Mouse (Mus musculus) CH12.LX (cell line): ENCODE measurements around the gene Prkch. TPM values are rescaled to one million over a fixed set of nuclear protein-coding genes. Genes with fewer than 3 reads are reported as not detected.

Experiments used
- DNase-seq: peaks from one replicate; pipeline ENCODE4 v3.0.0-alpha.2; 2013; ENCODE audit errors: extremely low read depth
- H3K27ac ChIP-seq: 2 replicates; pipeline ENCODE4 v1.5.1; 2012; ENCODE audit warnings: low read depth, mild to moderate bottlenecking, control low read depth, moderate library complexity; ENCODE audit not compliant: insufficient read depth
- H3K27me3 ChIP-seq: replicated peaks from 2 replicates; pipeline ENCODE3; 2012; ENCODE audit warnings: inconsistent platforms
- H3K36me3 ChIP-seq, 2 experiments: replicated peaks in 1 of 2; 2 replicates each; pipeline versions ENCODE3 to v1.6.1; 2012; ENCODE audit warnings: inconsistent platforms in 1 of 2, low read length in 1 of 2, mild to moderate bottlenecking in 1 of 2, mixed read lengths in 1 of 2, moderate library complexity in 1 of 2; ENCODE audit not compliant: control insufficient read depth in 1 of 2, insufficient read depth in 1 of 2
- H3K4me1 ChIP-seq, 2 experiments: 2 replicates each; pipeline ENCODE4 v1.6.1; 2012; ENCODE audit warnings: inconsistent platforms in 1 of 2, moderate library complexity in 1 of 2; ENCODE audit not compliant: insufficient read depth in 2 of 2, control insufficient read depth in 1 of 2
- H3K4me2 ChIP-seq: 2 replicates; pipeline ENCODE4 v1.6.1; 2012; ENCODE audit warnings: low read depth, mild to moderate bottlenecking, control low read depth; ENCODE audit not compliant: poor library complexity, insufficient read depth, severe bottlenecking
- H3K4me3 ChIP-seq, 3 experiments: fragments of 150-350 bp in 1 of 3; sonication (generic) in 1 of 3; replicated peaks in 1 of 3; 2 replicates each; pipeline versions ENCODE3 to v1.5.1; 2011 to 2012; ENCODE audit warnings: low read depth in 2 of 3, low read length in 2 of 3, mild to moderate bottlenecking in 2 of 3, moderate library complexity in 2 of 3, control low read depth in 1 of 3, improper control_type of control experiment in 1 of 3, inconsistent platforms in 1 of 3, mixed read lengths in 1 of 3; ENCODE audit not compliant: poor library complexity in 1 of 3
- H3K79me2 ChIP-seq: replicated peaks from 2 replicates; pipeline ENCODE4 v1.6.1; 2012; ENCODE audit warnings: mild to moderate bottlenecking, moderate library complexity; ENCODE audit not compliant: control insufficient read depth, poor library complexity, insufficient read depth, severe bottlenecking; ENCODE audit errors: extremely low read depth
- H3K9ac ChIP-seq: 2 replicates; pipeline ENCODE4 v1.6.1; 2012; ENCODE audit warnings: low read depth, mild to moderate bottlenecking, control low read depth, moderate library complexity; ENCODE audit not compliant: insufficient read depth
- H3K9me3 ChIP-seq: replicated peaks from 2 replicates; pipeline ENCODE3; 2012; ENCODE audit warnings: low read length, inconsistent platforms, mixed read lengths
- CHD2 ChIP-seq: IDR thresholded peaks from 2 replicates; pipeline ENCODE4 v1.6.1; 2011; ENCODE audit warnings: low read length, improper control_type of control experiment
- CTCF ChIP-seq, 2 experiments: IDR thresholded peaks in 1 of 2; conservative IDR thresholded peaks in 1 of 2; 2 replicates each; pipeline ENCODE4 v1.5.1; 2011 to 2012; ENCODE audit warnings: low read depth in 2 of 2, low read length in 2 of 2, improper control_type of control experiment in 1 of 2, inconsistent platforms in 1 of 2, mild to moderate bottlenecking in 1 of 2, moderate library complexity in 1 of 2
- EP300 ChIP-seq: IDR thresholded peaks from 2 replicates; pipeline ENCODE4 v1.6.1; 2011; ENCODE audit warnings: low read length, improper control_type of control experiment
- ETS1 ChIP-seq: conservative IDR thresholded peaks from 2 replicates; pipeline ENCODE4 v1.6.1; 2012; ENCODE audit warnings: low read depth, mild to moderate bottlenecking, inconsistent platforms, low read length, improper control_type of control experiment, moderate library complexity
- IRF4 ChIP-seq: IDR thresholded peaks from 2 replicates; pipeline ENCODE4 v1.6.1; 2014; ENCODE audit warnings: low read depth, mild to moderate bottlenecking, inconsistent platforms, low read length, improper control_type of control experiment
- JUN ChIP-seq: IDR thresholded peaks from 2 replicates; pipeline ENCODE4 v1.6.1; 2011; ENCODE audit warnings: low read depth, mild to moderate bottlenecking, low read length, improper control_type of control experiment, moderate library complexity; ENCODE audit not compliant: insufficient read depth
- KAT2A ChIP-seq: IDR thresholded peaks from 2 replicates; pipeline ENCODE4 v1.6.1; 2012; ENCODE audit warnings: low read length, improper control_type of control experiment, inconsistent platforms; ENCODE audit not compliant: insufficient replicate concordance
- MAFK ChIP-seq: IDR thresholded peaks from 2 replicates; pipeline ENCODE4 v1.6.1; 2011; ENCODE audit warnings: low read length, improper control_type of control experiment; ENCODE audit not compliant: insufficient replicate concordance
- MAX ChIP-seq: IDR thresholded peaks from 2 replicates; pipeline ENCODE4 v1.6.1; 2011; ENCODE audit warnings: low read length, improper control_type of control experiment
- MEF2A ChIP-seq: IDR thresholded peaks from 2 replicates; pipeline ENCODE4 v1.6.1; 2014; ENCODE audit warnings: low read depth, mild to moderate bottlenecking, inconsistent platforms, low read length, improper control_type of control experiment, borderline replicate concordance
- MYC ChIP-seq: IDR thresholded peaks from 2 replicates; pipeline ENCODE4 v1.6.1; 2011; ENCODE audit warnings: low read depth, mild to moderate bottlenecking, improper control_type of control experiment, low read length
- NELFE ChIP-seq: IDR thresholded peaks from 2 replicates; pipeline ENCODE4 v1.6.1; 2011; ENCODE audit warnings: low read depth, low read length, improper control_type of control experiment
- POLR2A ChIP-seq: IDR thresholded peaks from 2 replicates; pipeline ENCODE4 v1.6.1; 2011; ENCODE audit warnings: low read depth, mild to moderate bottlenecking, improper control_type of control experiment, low read length
- UBTF ChIP-seq: IDR thresholded peaks from 2 replicates; pipeline ENCODE4 v1.6.1; 2012; ENCODE audit warnings: low read depth, mild to moderate bottlenecking, inconsistent platforms, low read length, improper control_type of control experiment, moderate library complexity
- USF1 ChIP-seq: IDR thresholded peaks from 2 replicates; pipeline ENCODE4 v1.6.1; 2014; ENCODE audit warnings: low read depth, mild to moderate bottlenecking, inconsistent platforms, low read length, improper control_type of control experiment
- ZKSCAN1 ChIP-seq: IDR thresholded peaks from 2 replicates; pipeline ENCODE4 v1.6.1; 2012; ENCODE audit warnings: low read depth, inconsistent platforms, low read length, improper control_type of control experiment, borderline replicate concordance
- dilution Hi-C: fragments of 300-500 bp; cut with MboI; formaldehyde crosslinking; loops from 2 replicates; pipeline ENCODE4 v1.14.3; 2020; ENCODE audit warnings: low sequenced_read_pairs; ENCODE audit not compliant: extremely low pct_unique_long_range_greater_than_20kb, extremely low pct_ligation_motif_present
- in situ Hi-C: fragments of 300-500 bp; cut with MboI; formaldehyde crosslinking; loops from 3 replicates; pipeline ENCODE4 v1.14.3; 2019; ENCODE audit warnings: low sequenced_read_pairs, low pct_ligation_motif_present, low pct_unique_long_range_greater_than_20kb, mixed read lengths
- polyA plus RNA-seq: library from polyadenylated mRNA; unstranded; fragments of >175 nt; gene quantifications from 2 replicates; pipeline ENCODE4 v1.2.1, GENCODE M21; 2012; ENCODE audit warnings: low read depth; ENCODE audit not compliant: insufficient read length
- total RNA-seq, 2 experiments: library from RNA; depleted of rRNA; stranded (reverse); fragments of 300-350 nt in 1 of 2; fragments of >200 nt in 1 of 2; gene quantifications; 2 replicates each; pipeline ENCODE4 v1.2.3; 2012 to 2014

Gene Prkch
- total and polyA plus RNA-seq, 3 experiments, result 0.76 to 2.3 (median 1.8) TPM

GRCm38 (mm10) chr12:73698841-73699240, 114.2 kb downstream of the Prkch start:
- in situ Hi-C loops (no loop called here), dilution Hi-C loops (no loop called here)
- no peak for TF ChIP-seq CHD2
- no peak for TF ChIP-seq MEF2A
- no peak for TF ChIP-seq NELFE
- no peak for TF ChIP-seq USF1
- no peak for TF ChIP-seq KAT2A
- peaks cover 0 to 3% of the 10 kb centered on the region in 2 experiments; a peak in 1 of 4 replicates for H3K4me1 ChIP-seq
- no peak overlapping the region for H3K4me2 ChIP-seq
- peaks cover 0 to 7% of the 10 kb centered on the region in 2 experiments for H3K36me3 ChIP-seq
- no peaks in the 10 kb centered on the region for H3K79me2 ChIP-seq
- no peak overlapping the region for H3K9ac ChIP-seq
- H3K9me3 ChIP-seq, result no peaks in the 10 kb centered on the region
- no peak overlapping the region for H3K4me3 ChIP-seq
- no peak for DNase-seq
- no peak overlapping the region for H3K27ac ChIP-seq
- H3K27me3 ChIP-seq, result no peaks in the 10 kb centered on the region

DNA sequence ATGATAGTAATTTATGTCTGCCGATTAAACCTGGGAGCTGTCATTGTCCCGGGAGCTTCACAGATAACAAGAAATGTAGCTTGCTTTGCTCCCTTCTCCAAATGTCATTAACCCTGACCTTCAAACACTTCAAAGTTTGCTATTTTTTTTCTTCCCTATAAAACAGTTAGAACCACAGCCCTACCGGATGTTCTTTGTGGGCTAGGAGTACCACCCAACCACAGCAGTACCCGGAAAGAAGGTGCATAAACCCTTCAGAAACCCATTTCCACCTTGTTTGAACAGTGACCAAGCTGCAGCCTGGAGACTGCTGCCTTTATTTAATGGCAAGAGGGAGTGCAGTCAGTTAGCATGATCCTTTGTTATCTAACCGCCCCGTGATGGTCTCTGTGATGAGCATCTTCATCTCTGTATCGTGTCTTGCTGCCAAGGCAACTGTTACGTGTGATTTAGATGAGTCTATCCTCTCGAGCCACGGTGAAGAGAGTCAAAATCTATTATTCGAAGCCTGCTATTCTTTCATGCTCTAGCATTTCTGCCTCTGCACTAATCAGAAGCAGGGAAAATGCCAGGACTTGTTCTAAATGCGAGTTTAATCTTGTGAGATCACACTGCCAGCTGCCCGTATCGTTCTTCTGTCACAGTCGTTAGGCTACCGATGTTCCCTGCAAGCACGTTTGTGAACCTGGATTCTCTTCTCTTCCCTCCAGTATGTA, 115.0 kb downstream of the Prkch start:
- dilution Hi-C loops, result no loop called here
- H3K4me1 ChIP-seq, result peaks cover 0 to 3% of the 10 kb centered on the region in 2 experiments; a peak in 1 of 4 replicates
- peaks cover 0 to 7% of the 10 kb centered on the region in 2 experiments for H3K36me3 ChIP-seq
- in situ Hi-C loops, result loop anchor here (10.0 kb wide), 1 partner anchor 595 kb away; no protein-coding TSS in a partner anchor
- H3K4me3 ChIP-seq, result no peak overlapping the region
- H3K27me3 ChIP-seq, result no peaks in the 10 kb centered on the region
- H3K9ac ChIP-seq, result no peak overlapping the region
- TF ChIP-seq IRF4 (no peak), JUN (no peak), CHD2 (no peak), MAFK (no peak), ETS1 (no peak), MAX (no peak), MYC (no peak), CTCF (conservative IDR thresholded peaks at IDR 0.05 in 1 of 2, IDR thresholded peaks at IDR 0.05 in 1 of 2; ENCODE audit: low read depth in 2 of 2, low read length in 2 of 2) (no peak)
- TF ChIP-seq, all 38 proteins: peak for 0
- H3K27ac ChIP-seq, result no peak overlapping the region
- no peak overlapping the region for H3K4me2 ChIP-seq
- no peaks in the 10 kb centered on the region for H3K9me3 ChIP-seq
- DNase-seq, result no peak
- H3K79me2 ChIP-seq, result no peaks in the 10 kb centered on the region

GRCm38 (mm10) chr12:73700544-73701069, 116.0 kb downstream of the Prkch start:
- Histone ChIP-seq H3K27ac (no peak overlapping the region), H3K4me1 (peaks cover 0 to 3% of the 10 kb centered on the region in 2 experiments; a peak in 1 of 4 replicates), H3K4me2 (no peak overlapping the region), H3K79me2 (no peaks in the 10 kb centered on the region), H3K9me3 (no peaks in the 10 kb centered on the region), H3K27me3 (no peaks in the 10 kb centered on the region), H3K36me3 (peaks cover 0 to 4% of the 10 kb centered on the region in 2 experiments), H3K9ac (no peak overlapping the region), H3K4me3 (no peak overlapping the region)
- dilution Hi-C loops (no loop called here), in situ Hi-C loops (loop anchor here (10.0 kb wide), 1 partner anchor 594 kb away; no protein-coding TSS in a partner anchor)
- DNase-seq, result no peak
- no peak for TF ChIP-seq EP300
- TF ChIP-seq POLR2A, result no peak
- no peak for TF ChIP-seq UBTF
- TF ChIP-seq MYC, result no peak
- no peak for TF ChIP-seq USF1
- TF ChIP-seq ZKSCAN1, result no peak
